Mouse (Mus musculus): ENCODE results near the gene Snapin. TPM values are rescaled to one million over a fixed set of nuclear protein-coding genes. Genes with fewer than 3 reads are reported as not detected.
A peak's percentile ranks its signal among the peaks of the same experiment; 100 is the strongest.

Gene Snapin
- polyA plus RNA-seq, 1 experiment from 2014 or later = 79.6 TPM

DNA sequence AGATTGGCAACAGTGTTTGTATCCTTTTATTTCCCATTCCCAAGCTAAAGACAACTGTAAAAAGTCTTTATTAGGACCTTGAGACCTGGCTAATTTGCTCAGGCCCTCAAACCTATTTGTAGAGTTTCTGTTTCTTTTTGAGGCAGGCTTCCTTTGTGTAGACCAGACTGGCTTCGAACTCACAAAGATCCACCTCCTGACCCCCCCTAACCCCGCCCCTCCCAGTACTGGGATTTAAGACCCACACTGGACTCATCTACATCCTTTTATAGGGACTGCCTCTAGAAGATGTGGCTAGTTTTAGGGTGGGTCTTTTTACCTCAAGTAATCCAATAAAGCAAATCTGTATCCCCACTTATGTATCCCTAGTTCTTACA, 18.9 kb upstream of the Snapin start:
- peak overlapping the region; percentile 74; the same call in 1 of the 2 replicates for H3K27ac ChIP-seq (replicated peaks; ENCODE audit: low read depth, low read length)
- 27% methylated on average over 2 of the region's 2 CpGs for WGBS
- H3K4me2 ChIP-seq (ENCODE audit: low read depth, low read length) = peak overlapping the region; percentile 64
- ATAC-seq (ENCODE audit: low read depth) = no peak
- H3K4me1 ChIP-seq (ENCODE audit: control insufficient read depth, insufficient read depth, low read length) = peaks cover 15% of the 10 kb centered on the region; the same call in 1 of the 2 replicates
- peak overlapping the region; percentile 95 for H3K4me3 ChIP-seq (ENCODE audit: low read depth, low read length)
- H3K9ac ChIP-seq (ENCODE audit: low read depth, low read length) = no peak overlapping the region
- H3K27me3 ChIP-seq (replicated peaks; ENCODE audit: control insufficient read depth, insufficient read depth, low read length) = peaks cover 6% of the 10 kb centered on the region; the same call in 1 of the 2 replicates
- no peaks in the 10 kb centered on the region for H3K9me3 ChIP-seq (ENCODE audit: control insufficient read depth, low read length)
- DNase-seq (ENCODE audit: low spot score) = no peak
- peaks cover 30% of the 10 kb centered on the region for H3K36me3 ChIP-seq (ENCODE audit: control insufficient read depth, insufficient read depth, low read length)

DNA sequence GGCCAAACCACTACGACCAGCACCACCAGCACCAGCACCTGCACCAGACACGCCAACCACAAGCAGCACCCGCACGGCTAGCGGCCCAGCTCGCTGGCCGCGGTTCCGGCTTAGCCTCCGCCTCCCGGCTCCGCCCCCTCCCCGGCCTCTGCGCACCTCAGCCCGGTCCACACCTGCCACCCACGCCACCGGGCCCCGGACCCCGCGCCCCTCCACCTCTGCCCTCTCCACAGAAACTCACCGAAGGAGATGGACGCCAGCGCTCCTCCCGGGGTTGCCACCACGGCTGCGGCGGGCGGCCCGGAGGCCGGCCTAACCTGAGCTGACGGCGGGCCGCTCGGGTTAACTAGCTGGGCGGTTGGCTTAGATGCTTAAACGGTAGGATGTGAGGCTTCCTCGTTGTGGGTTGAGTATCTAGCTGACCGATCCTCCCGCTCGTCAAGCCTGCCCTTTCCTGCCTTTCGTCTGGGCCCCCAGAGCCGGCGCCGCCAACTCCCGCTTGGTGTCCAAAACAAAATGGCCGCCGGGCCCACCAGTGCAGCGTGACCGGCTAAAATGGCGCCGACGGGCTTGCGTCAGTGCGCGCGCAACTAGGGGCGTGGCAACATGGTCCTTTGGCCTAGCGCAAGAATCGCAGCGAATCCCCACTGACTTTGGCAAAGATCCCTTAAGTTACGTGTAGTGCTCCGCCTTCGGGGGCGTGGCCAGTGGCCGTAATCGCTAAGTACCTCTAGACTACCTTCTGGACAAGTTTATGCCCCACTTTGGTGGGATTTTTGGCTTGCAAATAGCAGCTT, 18.3 kb upstream of the Snapin start, which contains the start of gene Chtop:
Chtop (minus strand) TSS at position 549 of the 797 bp plus-strand sequence.
- Histone ChIP-seq H3K4me1 (ENCODE audit: control insufficient read depth, insufficient read depth, low read length) (peaks cover 14% of the 10 kb centered on the region; the same call in 1 of the 2 replicates), H3K4me3 (ENCODE audit: low read depth, low read length) (peak within 1 kb of the TSS; percentile 95)
- peak; percentile 92 for ATAC-seq (ENCODE audit: low read depth)

DNA sequence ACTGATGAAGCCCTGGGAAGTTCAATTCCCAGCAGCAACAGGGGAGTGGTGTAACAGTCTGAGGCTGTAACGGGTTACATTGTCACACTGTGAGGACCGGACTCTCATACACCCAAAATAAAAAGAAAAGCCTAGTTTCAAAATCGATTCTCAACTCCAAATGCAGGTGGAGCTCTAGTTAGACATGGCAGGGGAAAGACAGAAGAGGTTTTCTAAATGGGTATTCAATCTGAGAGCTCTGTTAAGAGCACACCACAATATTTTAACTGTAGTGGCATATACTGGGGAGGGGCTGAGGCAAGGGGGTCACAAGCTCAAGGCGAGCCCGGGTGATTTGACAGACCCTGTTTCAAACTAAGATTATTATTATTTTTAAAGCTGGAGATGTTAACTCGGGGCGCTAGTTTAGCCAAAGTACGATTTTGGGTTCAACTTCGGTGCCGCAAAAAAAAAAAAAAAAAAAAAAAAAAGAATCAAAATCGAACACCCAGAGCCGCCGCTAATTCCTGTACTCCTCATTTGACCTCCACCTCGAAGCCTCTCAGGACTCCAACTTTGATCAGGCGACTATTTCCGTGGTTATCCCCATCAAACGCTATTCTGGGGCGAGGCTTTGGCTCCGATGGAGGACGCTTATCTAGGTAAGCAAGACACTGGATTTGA, 17.6 kb upstream of the Snapin start:
- Histone ChIP-seq H3K27ac (replicated peaks; ENCODE audit: low read depth, low read length) (peak overlapping the region; percentile 94), H3K9ac (ENCODE audit: low read depth, low read length) (peak overlapping the region; percentile 99), H3K36me3 (ENCODE audit: control insufficient read depth, insufficient read depth, low read length) (peaks cover 43% of the 10 kb centered on the region), H3K4me3 (ENCODE audit: low read depth, low read length) (peak overlapping the region; percentile 95), H3K4me2 (ENCODE audit: low read depth, low read length) (peak overlapping the region; percentile 64), H3K9me3 (ENCODE audit: control insufficient read depth, low read length) (no peaks in the 10 kb centered on the region), H3K4me1 (ENCODE audit: control insufficient read depth, insufficient read depth, low read length) (peaks cover 10% of the 10 kb centered on the region; the same call in 1 of the 2 replicates), H3K27me3 (replicated peaks; ENCODE audit: control insufficient read depth, insufficient read depth, low read length) (peaks cover 5% of the 10 kb centered on the region; the same call in 1 of the 2 replicates)
- DNase-seq (ENCODE audit: low spot score) = no peak
- peak; percentile 3; the same call in 1 of the 2 replicates for ATAC-seq (ENCODE audit: low read depth)
- 3% methylated on average over 20 of the region's 20 CpGs for WGBS

More for the DNA sequence above, 18.3 kb upstream of the Snapin start, which contains the start of gene Chtop:
- Histone ChIP-seq H3K27me3 (replicated peaks; ENCODE audit: control insufficient read depth, insufficient read depth, low read length) (peaks cover 6% of the 10 kb centered on the region; the same call in 1 of the 2 replicates), H3K9ac (ENCODE audit: low read depth, low read length) (peak within 1 kb of the TSS; percentile 99), H3K36me3 (ENCODE audit: control insufficient read depth, insufficient read depth, low read length) (peaks cover 36% of the 10 kb centered on the region), H3K4me2 (ENCODE audit: low read depth, low read length) (peak within 1 kb of the TSS; percentile 64), H3K27ac (replicated peaks; ENCODE audit: low read depth, low read length) (peak within 1 kb of the TSS; percentile 94), H3K9me3 (ENCODE audit: control insufficient read depth, low read length) (no peaks in the 10 kb centered on the region)
- under 1% methylated on average over 49 of the region's 66 CpGs for WGBS
- DNase-seq (ENCODE audit: low spot score) = peak; percentile 99

GRCm38 (mm10) chr3:90506362-90506761, 15.5 kb upstream of the Snapin start:
- Histone ChIP-seq H3K27me3 (replicated peaks; ENCODE audit: control insufficient read depth, insufficient read depth, low read length) (no peaks in the 10 kb centered on the region), H3K9me3 (ENCODE audit: control insufficient read depth, low read length) (no peaks in the 10 kb centered on the region), H3K9ac (ENCODE audit: low read depth, low read length) (no peak overlapping the region), H3K36me3 (ENCODE audit: control insufficient read depth, insufficient read depth, low read length) (peaks cover 63% of the 10 kb centered on the region), H3K4me3 (ENCODE audit: low read depth, low read length) (no peak overlapping the region), H3K27ac (replicated peaks; ENCODE audit: low read depth, low read length) (no peak overlapping the region), H3K4me1 (ENCODE audit: control insufficient read depth, insufficient read depth, low read length) (peaks cover 10% of the 10 kb centered on the region; the same call in 1 of the 2 replicates), H3K4me2 (ENCODE audit: low read depth, low read length) (no peak overlapping the region)
- WGBS = 85% methylated on average over 3 of the region's 3 CpGs
- ATAC-seq (ENCODE audit: low read depth) = no peak
- no peak for DNase-seq (ENCODE audit: low spot score)

DNA sequence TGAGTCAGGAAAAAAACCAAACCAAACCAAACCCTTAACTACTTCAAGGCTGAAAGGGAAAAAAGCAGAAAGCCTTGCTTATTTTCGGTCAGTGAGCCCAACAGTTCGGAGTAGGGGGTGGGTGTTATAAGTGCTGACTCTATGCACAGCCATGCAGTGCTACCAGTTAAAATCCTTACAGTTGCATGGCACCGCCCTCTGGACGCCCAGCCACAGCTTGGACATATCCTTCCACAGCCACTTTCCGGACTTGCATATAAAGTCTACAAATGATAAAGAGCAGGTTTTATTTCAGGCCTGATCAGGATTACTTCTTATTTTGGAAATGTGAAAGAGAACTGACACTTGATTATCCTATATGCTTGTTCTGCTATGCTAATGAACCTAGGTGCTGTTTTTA, 14.4 kb upstream of the Snapin start:
- WGBS = 92% methylated on average over 5 of the region's 5 CpGs
- H3K36me3 ChIP-seq (ENCODE audit: control insufficient read depth, insufficient read depth, low read length) = peaks cover 73% of the 10 kb centered on the region

GRCm38 (mm10) chr3:90503444-90503843, 12.6 kb upstream of the Snapin start:
- H3K27ac ChIP-seq (replicated peaks; ENCODE audit: low read depth, low read length) = no peak overlapping the region
- no peak overlapping the region for H3K4me2 ChIP-seq (ENCODE audit: low read depth, low read length)
- no peak overlapping the region for H3K4me3 ChIP-seq (ENCODE audit: low read depth, low read length)
- H3K9ac ChIP-seq (ENCODE audit: low read depth, low read length) = no peak overlapping the region
- H3K9me3 ChIP-seq (ENCODE audit: control insufficient read depth, low read length) = no peaks in the 10 kb centered on the region
- H3K27me3 ChIP-seq (replicated peaks; ENCODE audit: control insufficient read depth, insufficient read depth, low read length) = no peaks in the 10 kb centered on the region
- DNase-seq (ENCODE audit: low spot score) (no peak), ATAC-seq (ENCODE audit: low read depth) (peak; percentile 24; the same call in 1 of the 2 replicates)
- H3K36me3 ChIP-seq (ENCODE audit: control insufficient read depth, insufficient read depth, low read length) = peaks cover 89% of the 10 kb centered on the region
- peaks cover 10% of the 10 kb centered on the region; the same call in 1 of the 2 replicates for H3K4me1 ChIP-seq (ENCODE audit: control insufficient read depth, insufficient read depth, low read length)
- WGBS = 83% methylated on average over 4 of the region's 4 CpGs

More for the DNA sequence above, 14.4 kb upstream of the Snapin start:
- H3K4me1 ChIP-seq (ENCODE audit: control insufficient read depth, insufficient read depth, low read length) = peaks cover 10% of the 10 kb centered on the region; the same call in 1 of the 2 replicates
- no peak overlapping the region for H3K27ac ChIP-seq (replicated peaks; ENCODE audit: low read depth, low read length)
- no peaks in the 10 kb centered on the region for H3K27me3 ChIP-seq (replicated peaks; ENCODE audit: control insufficient read depth, insufficient read depth, low read length)
- DNase-seq (ENCODE audit: low spot score) = no peak
- ATAC-seq (ENCODE audit: low read depth) = no peak
- no peak overlapping the region for H3K4me3 ChIP-seq (ENCODE audit: low read depth, low read length)
- no peak overlapping the region for H3K4me2 ChIP-seq (ENCODE audit: low read depth, low read length)
- H3K9ac ChIP-seq (ENCODE audit: low read depth, low read length) = no peak overlapping the region
- H3K9me3 ChIP-seq (ENCODE audit: control insufficient read depth, low read length) = no peaks in the 10 kb centered on the region

DNA sequence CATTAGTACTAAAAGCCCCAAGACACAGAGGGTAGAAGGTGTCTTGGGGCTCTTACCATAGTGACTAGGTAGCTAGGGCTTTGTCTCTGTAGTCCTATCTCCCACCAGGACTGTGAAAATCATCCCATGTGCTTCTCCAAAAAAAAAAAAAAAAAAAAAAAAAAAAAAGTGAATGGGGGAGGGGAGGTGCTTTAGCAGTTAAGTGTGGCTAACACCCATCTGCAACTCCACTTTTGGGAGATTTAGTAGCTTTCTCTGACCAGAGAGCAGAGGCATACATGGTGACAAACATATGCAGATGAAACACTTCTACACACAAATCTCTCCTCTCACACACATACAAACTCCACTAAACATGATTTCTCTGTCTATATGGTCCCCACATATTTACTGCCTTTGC, 6.8 kb upstream of the Snapin start:
- no peak overlapping the region for H3K27ac ChIP-seq (replicated peaks; ENCODE audit: low read depth, low read length)
- H3K27me3 ChIP-seq (replicated peaks; ENCODE audit: control insufficient read depth, insufficient read depth, low read length) = no peaks in the 10 kb centered on the region

GRCm38 (mm10) chr3:90495850-90496525, 5.2 kb upstream of the Snapin start:
- Histone ChIP-seq H3K9ac (ENCODE audit: low read depth, low read length) (no peak overlapping the region), H3K4me1 (ENCODE audit: control insufficient read depth, insufficient read depth, low read length) (no peaks in the 10 kb centered on the region), H3K4me3 (ENCODE audit: low read depth, low read length) (no peak overlapping the region), H3K27me3 (replicated peaks; ENCODE audit: control insufficient read depth, insufficient read depth, low read length) (no peaks in the 10 kb centered on the region), H3K27ac (replicated peaks; ENCODE audit: low read depth, low read length) (no peak overlapping the region), H3K9me3 (ENCODE audit: control insufficient read depth, low read length) (no peaks in the 10 kb centered on the region), H3K4me2 (ENCODE audit: low read depth, low read length) (no peak overlapping the region), H3K36me3 (ENCODE audit: control insufficient read depth, insufficient read depth, low read length) (peaks cover 52% of the 10 kb centered on the region)
- ATAC-seq (ENCODE audit: low read depth) = no peak
- DNase-seq (ENCODE audit: low spot score) = no peak
- 92% methylated on average over 7 of the region's 7 CpGs for WGBS

More for the DNA sequence above, 6.8 kb upstream of the Snapin start:
- peaks cover 68% of the 10 kb centered on the region for H3K36me3 ChIP-seq (ENCODE audit: control insufficient read depth, insufficient read depth, low read length)
- H3K4me1 ChIP-seq (ENCODE audit: control insufficient read depth, insufficient read depth, low read length) = no peaks in the 10 kb centered on the region
- H3K9ac ChIP-seq (ENCODE audit: low read depth, low read length) = no peak overlapping the region
- H3K9me3 ChIP-seq (ENCODE audit: control insufficient read depth, low read length) = no peaks in the 10 kb centered on the region
- H3K4me2 ChIP-seq (ENCODE audit: low read depth, low read length) = no peak overlapping the region
- ATAC-seq (ENCODE audit: low read depth) = no peak
- H3K4me3 ChIP-seq (ENCODE audit: low read depth, low read length) = no peak overlapping the region
- DNase-seq (ENCODE audit: low spot score) = no peak
